Mouse (Mus musculus) ES-Bruce4 (cell line): ENCODE measurements at regions not wholly inside any gene's neighbourhood (a gene's known extent, or its start where the extent isn't known, plus 50 kb on each side); places are given as distances from the start of the nearest gene placed in this dataset.

ENCODE experiments used
- CTCF ChIP-seq: IDR thresholded peaks from one replicate; pipeline ENCODE4 v1.8.1; 2011; ENCODE audit warnings: low read depth, low read length
- EP300 ChIP-seq: IDR thresholded peaks from 2 replicates; pipeline ENCODE4 v1.6.1; 2011; ENCODE audit warnings: low read depth, low read length; ENCODE audit not compliant: insufficient read depth

DNA sequence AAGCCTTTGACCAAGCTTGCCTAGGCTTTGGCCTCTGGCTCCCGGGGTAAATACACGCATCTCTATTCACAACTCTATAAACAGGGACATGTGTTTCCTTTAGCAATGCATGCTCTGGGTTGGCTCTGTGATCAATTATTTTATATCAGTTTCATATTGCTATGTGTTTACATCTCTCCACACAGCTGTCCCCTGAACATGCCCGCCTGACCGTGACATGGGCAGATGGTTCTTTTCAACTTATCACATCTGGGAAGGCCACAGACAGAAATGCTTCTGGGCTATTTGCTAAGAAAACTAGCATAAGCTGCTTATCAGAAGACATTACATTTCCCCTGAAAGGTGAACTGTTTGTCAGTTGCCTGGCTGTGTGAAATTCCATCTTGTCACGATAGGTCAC lies 682.5 kb downstream of the 5730522E02Rik start:
- no peak for TF ChIP-seq EP300
- TF ChIP-seq CTCF = no peak
